Mouse (Mus musculus): ENCODE measurements around the gene Card11. TPM values are rescaled to one million over a fixed set of nuclear protein-coding genes. Genes with fewer than 3 reads are reported as not detected.

The Card11 gene
- polyA plus RNA-seq, 1 experiment from 2014 or later, result 0.57 TPM

GRCm38 (mm10) chr5:140878644-140879043 lies 121.7 kb downstream of the Card11 start:
- Histone ChIP-seq H3K27ac (ENCODE audit: low read depth) (no peak overlapping the region), H3K9ac (ENCODE audit: low read length) (no peak overlapping the region), H3K4me2 (ENCODE audit: low read length) (no peak overlapping the region), H3K27me3 (replicated peaks; ENCODE audit: control insufficient read depth, insufficient read depth, low read length) (no peaks in the 10 kb centered on the region), H3K4me3 (ENCODE audit: low read depth, low read length) (no peak overlapping the region), H3K36me3 (ENCODE audit: control insufficient read depth, insufficient read depth, low read length) (no peaks in the 10 kb centered on the region), H3K4me1 (replicated peaks; ENCODE audit: control insufficient read depth, insufficient read depth, low read length) (peaks cover 2% of the 10 kb centered on the region; the same call in 1 of the 2 replicates), H3K9me3 (ENCODE audit: control insufficient read depth, low read length) (no peaks in the 10 kb centered on the region)
- no peak for ATAC-seq (replicated peaks; ENCODE audit: low FRiP score, low TSS enrichment, low read depth)
- no peak for DNase-seq (ENCODE audit: low spot score)
- whole genome bisulfite sequencing, result 72% methylated on average over 6 of the region's 6 CpGs

GRCm38 (mm10) chr5:140873736-140874307 lies 126.6 kb downstream of the Card11 start:
- WGBS, result 65% methylated on average over 6 of the region's 6 CpGs
- H3K27me3 ChIP-seq (replicated peaks; ENCODE audit: control insufficient read depth, insufficient read depth, low read length), result no peaks in the 10 kb centered on the region
- peaks cover 33% of the 10 kb centered on the region for H3K4me1 ChIP-seq (replicated peaks; ENCODE audit: control insufficient read depth, insufficient read depth, low read length)
- 0 out of 2 replicates have a peak overlapping the region, but pooled peaks have one; percentile 4 for H3K4me3 ChIP-seq (ENCODE audit: low read depth, low read length)
- no peaks in the 10 kb centered on the region for H3K9me3 ChIP-seq (ENCODE audit: control insufficient read depth, low read length)
- H3K27ac ChIP-seq (ENCODE audit: low read depth), result peak overlapping the region; percentile 84
- H3K4me2 ChIP-seq (ENCODE audit: low read length), result peak overlapping the region; percentile 33
- DNase-seq (ENCODE audit: low spot score) (no peak), ATAC-seq (replicated peaks; ENCODE audit: low FRiP score, low TSS enrichment, low read depth) (no peak)
- no peak overlapping the region for H3K9ac ChIP-seq (ENCODE audit: low read length)
- H3K36me3 ChIP-seq (ENCODE audit: control insufficient read depth, insufficient read depth, low read length), result no peaks in the 10 kb centered on the region

GRCm38 (mm10) chr5:140873039-140873551 lies 127.3 kb downstream of the Card11 start:
- no peaks in the 10 kb centered on the region for H3K27me3 ChIP-seq (replicated peaks; ENCODE audit: control insufficient read depth, insufficient read depth, low read length)
- DNase-seq (ENCODE audit: low spot score) (peak; percentile 78), ATAC-seq (replicated peaks; ENCODE audit: low FRiP score, low TSS enrichment, low read depth) (peak; percentile 83)
- no peaks in the 10 kb centered on the region for H3K9me3 ChIP-seq (ENCODE audit: control insufficient read depth, low read length)
- peaks cover 33% of the 10 kb centered on the region for H3K4me1 ChIP-seq (replicated peaks; ENCODE audit: control insufficient read depth, insufficient read depth, low read length)
- no peaks in the 10 kb centered on the region for H3K36me3 ChIP-seq (ENCODE audit: control insufficient read depth, insufficient read depth, low read length)
- H3K4me2 ChIP-seq (ENCODE audit: low read length), result peak overlapping the region; percentile 33
- no peak overlapping the region for H3K9ac ChIP-seq (ENCODE audit: low read length)
- WGBS, result 8% methylated on average over 18 of the region's 18 CpGs
- 0 out of 2 replicates have a peak overlapping the region, but pooled peaks have one; percentile 4 for H3K4me3 ChIP-seq (ENCODE audit: low read depth, low read length)
- peak overlapping the region; percentile 84 for H3K27ac ChIP-seq (ENCODE audit: low read depth)

GRCm38 (mm10) chr5:140872532-140873038 lies 127.8 kb downstream of the Card11 start:
- WGBS, result 16% methylated on average over 11 of the region's 11 CpGs
- H3K4me2 ChIP-seq (ENCODE audit: low read length), result peak overlapping the region; percentile 33
- H3K4me3 ChIP-seq (ENCODE audit: low read depth, low read length), result no peak overlapping the region
- H3K36me3 ChIP-seq (ENCODE audit: control insufficient read depth, insufficient read depth, low read length), result no peaks in the 10 kb centered on the region
- H3K9me3 ChIP-seq (ENCODE audit: control insufficient read depth, low read length), result no peaks in the 10 kb centered on the region
- peak overlapping the region; percentile 84 for H3K27ac ChIP-seq (ENCODE audit: low read depth)
- no peaks in the 10 kb centered on the region for H3K27me3 ChIP-seq (replicated peaks; ENCODE audit: control insufficient read depth, insufficient read depth, low read length)
- H3K9ac ChIP-seq (ENCODE audit: low read length), result no peak overlapping the region
- peaks cover 33% of the 10 kb centered on the region for H3K4me1 ChIP-seq (replicated peaks; ENCODE audit: control insufficient read depth, insufficient read depth, low read length)
- DNase-seq (ENCODE audit: low spot score) (peak; percentile 72), ATAC-seq (replicated peaks; ENCODE audit: low FRiP score, low TSS enrichment, low read depth) (peak; percentile 63)

- 56% methylated on average over 6 of the region's 6 CpGs for WGBS
- H3K27me3 ChIP-seq (replicated peaks; ENCODE audit: control insufficient read depth, insufficient read depth, low read length), result no peaks in the 10 kb centered on the region
- H3K4me3 ChIP-seq (ENCODE audit: low read depth, low read length), result no peak overlapping the region
- H3K4me1 ChIP-seq (replicated peaks; ENCODE audit: control insufficient read depth, insufficient read depth, low read length), result peaks cover 33% of the 10 kb centered on the region
- DNase-seq (ENCODE audit: low spot score), result no peak
- no peaks in the 10 kb centered on the region for H3K9me3 ChIP-seq (ENCODE audit: control insufficient read depth, low read length)
- no peaks in the 10 kb centered on the region for H3K36me3 ChIP-seq (ENCODE audit: control insufficient read depth, insufficient read depth, low read length)
- no peak overlapping the region for H3K27ac ChIP-seq (ENCODE audit: low read depth)
- H3K9ac ChIP-seq (ENCODE audit: low read length), result no peak overlapping the region
- ATAC-seq (replicated peaks; ENCODE audit: low FRiP score, low TSS enrichment, low read depth), result no peak
- H3K4me2 ChIP-seq (ENCODE audit: low read length), result no peak overlapping the region
These were observed 129.1 kb downstream of the Card11 start for GRCm38 (mm10) chr5:140871241-140871640.

- WGBS, result 57% methylated on average over 2 of the region's 2 CpGs
- DNase-seq (ENCODE audit: low spot score) (no peak), ATAC-seq (replicated peaks; ENCODE audit: low FRiP score, low TSS enrichment, low read depth) (no peak)
- no peaks in the 10 kb centered on the region for H3K36me3 ChIP-seq (ENCODE audit: control insufficient read depth, insufficient read depth, low read length)
- H3K27ac ChIP-seq (ENCODE audit: low read depth), result no peak overlapping the region
- H3K4me1 ChIP-seq (replicated peaks; ENCODE audit: control insufficient read depth, insufficient read depth, low read length), result peaks cover 33% of the 10 kb centered on the region
- no peak overlapping the region for H3K4me3 ChIP-seq (ENCODE audit: low read depth, low read length)
- no peak overlapping the region for H3K9ac ChIP-seq (ENCODE audit: low read length)
- no peak overlapping the region for H3K4me2 ChIP-seq (ENCODE audit: low read length)
- no peaks in the 10 kb centered on the region for H3K27me3 ChIP-seq (replicated peaks; ENCODE audit: control insufficient read depth, insufficient read depth, low read length)
- H3K9me3 ChIP-seq (ENCODE audit: control insufficient read depth, low read length), result no peaks in the 10 kb centered on the region
These were observed 131.3 kb downstream of the Card11 start for GRCm38 (mm10) chr5:140869034-140869433.

- DNase-seq (ENCODE audit: low spot score) (no peak), ATAC-seq (replicated peaks; ENCODE audit: low FRiP score, low TSS enrichment, low read depth) (no peak)
- no peak overlapping the region for H3K27ac ChIP-seq (ENCODE audit: low read depth)
- no peak overlapping the region for H3K9ac ChIP-seq (ENCODE audit: low read length)
- H3K4me3 ChIP-seq (ENCODE audit: low read depth, low read length), result no peak overlapping the region
- no peaks in the 10 kb centered on the region for H3K36me3 ChIP-seq (ENCODE audit: control insufficient read depth, insufficient read depth, low read length)
- H3K4me2 ChIP-seq (ENCODE audit: low read length), result no peak overlapping the region
- H3K9me3 ChIP-seq (ENCODE audit: control insufficient read depth, low read length), result no peaks in the 10 kb centered on the region
- no peaks in the 10 kb centered on the region for H3K27me3 ChIP-seq (replicated peaks; ENCODE audit: control insufficient read depth, insufficient read depth, low read length)
- 84% methylated on average over 5 of the region's 5 CpGs for WGBS
- no peaks in the 10 kb centered on the region; the same call in 1 of the 2 replicates for H3K4me1 ChIP-seq (replicated peaks; ENCODE audit: control insufficient read depth, insufficient read depth, low read length)
These were observed 140.7 kb downstream of the Card11 start for GRCm38 (mm10) chr5:140859730-140860129.

- Histone ChIP-seq H3K4me2 (ENCODE audit: low read length) (no peak overlapping the region), H3K9ac (ENCODE audit: low read length) (no peak overlapping the region), H3K27me3 (replicated peaks; ENCODE audit: control insufficient read depth, insufficient read depth, low read length) (no peaks in the 10 kb centered on the region), H3K27ac (ENCODE audit: low read depth) (no peak overlapping the region), H3K4me1 (replicated peaks; ENCODE audit: control insufficient read depth, insufficient read depth, low read length) (no peaks in the 10 kb centered on the region; the same call in 1 of the 2 replicates), H3K9me3 (ENCODE audit: control insufficient read depth, low read length) (no peaks in the 10 kb centered on the region), H3K4me3 (ENCODE audit: low read depth, low read length) (no peak overlapping the region), H3K36me3 (ENCODE audit: control insufficient read depth, insufficient read depth, low read length) (no peaks in the 10 kb centered on the region)
- WGBS, result 97% methylated on average over 3 of the region's 3 CpGs
- ATAC-seq (replicated peaks; ENCODE audit: low FRiP score, low TSS enrichment, low read depth) (no peak), DNase-seq (ENCODE audit: low spot score) (no peak)
These were observed 142.0 kb downstream of the Card11 start for GRCm38 (mm10) chr5:140858335-140858734.
